Comparison of ENCODE assay signal across 8 mouse cellular contexts in the genomic region with DNA sequence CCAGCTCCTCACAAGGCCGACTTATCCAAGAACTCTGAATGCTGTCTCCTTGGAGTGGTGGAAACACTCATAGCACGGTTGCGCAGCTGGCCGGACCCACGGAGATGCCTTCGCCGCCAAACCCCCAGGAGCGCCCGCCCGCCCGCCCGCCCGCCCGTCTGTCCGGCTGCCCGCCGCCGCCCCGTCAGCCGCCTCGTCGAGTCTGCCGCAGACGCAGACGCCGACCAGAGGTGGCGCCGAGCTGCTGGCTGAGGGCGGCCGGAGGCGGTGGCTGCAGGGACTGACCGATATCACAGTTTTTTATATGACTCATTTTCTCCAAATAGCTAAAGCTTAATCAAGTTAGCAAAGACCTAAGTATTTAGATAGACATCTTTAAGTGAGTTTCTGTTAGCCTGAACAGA. TPM values are rescaled to one million over a fixed set of nuclear protein-coding genes. Genes with fewer than 3 reads are reported as not detected.
DNase-seq lines count a peak whose midpoint lies in the region.

No protein-coding gene starts in this region.

- H3K9me3 ChIP-seq in forebrain, embryonic 10.5 days: no peaks in the 10 kb centered on the region

- H3K36me3 ChIP-seq in forebrain, embryonic 10.5 days (replicated peaks): no peaks in the 10 kb centered on the region

- peak overlapping the region; percentile 50 for H3K4me3 ChIP-seq in forebrain, embryonic 10.5 days

- H3K27ac ChIP-seq in forebrain, embryonic 10.5 days: no peak overlapping the region

- intact Hi-C loops in heart, postnatal 25 days (cut with DNase I): no loop called here

- H3K4me1 ChIP-seq in forebrain, embryonic 10.5 days: 0 out of 2 replicates have a peak, but pooled peaks cover 4% of the 10 kb centered on the region

- WGBS in forebrain, embryonic 10.5 days: 2% methylated on average over 32 of the region's 32 CpGs

- DNase-seq in ovary, adult 18-20 months (ENCODE audit: low spot score): peak; percentile 24
- DNase-seq in ovary, postnatal 14 days (ENCODE audit: low spot score): no peak
- DNase-seq in forebrain, embryonic 10.5 days (ENCODE audit: extremely low spot score, low spot score): peak; percentile 42
- peak; percentile 19 for DNase-seq in heart, postnatal 25 days (ENCODE audit: low spot score)
- peak; percentile 49 to 74 for DNase-seq in kidney, postnatal 36 days
- DNase-seq in lung, postnatal 25 days (ENCODE audit: low spot score): peak; percentile 51
- peak; percentile 18 for DNase-seq in right cerebral cortex, postnatal 4 days
- DNase-seq in cerebellum, adult 11 months: no peak

- peaks cover 42% of the 10 kb centered on the region for H3K27me3 ChIP-seq in forebrain, embryonic 10.5 days (ENCODE audit: poor library complexity, severe bottlenecking)

RNA-seq across cellular contexts. Expression of a gene that starts 13.1 kb away (rescaled TPM):
- 2.8 and 3.2 TPM in 2 replicates for polyA plus RNA-seq in forebrain, embryonic 10.5 days (2016; fragmentation: Nextera tagmentation; extraction: Ambion mirVana)
- 1 to 10 TPM; 2.4 to 2.6 TPM for total RNA-seq in heart, postnatal 25 days (2021)

RNA-seq across cellular contexts. Expression of a gene that starts 50.2 kb away (rescaled TPM):
- polyA plus RNA-seq in forebrain, embryonic 10.5 days (2016; fragmentation: Nextera tagmentation; extraction: Ambion mirVana): 48.2 and 49.6 TPM in 2 replicates
- total RNA-seq in heart, postnatal 25 days (2021): 10 to 100 TPM; 16.1 to 16.9 TPM

Comparison
In these comparisons a context has a peak if more than half of its experiments do, and no peak if none do; other contexts are left out.
1. DNase-seq: peak in ovary, adult 18-20 months (single experiment), forebrain, embryonic 10.5 days (single experiment), heart, postnatal 25 days (single experiment), kidney, postnatal 36 days (2 of 2), lung, postnatal 25 days (single experiment) and right cerebral cortex, postnatal 4 days (single experiment); none in ovary, postnatal 14 days (single experiment) and cerebellum, adult 11 months (single experiment).